Mouse (Mus musculus): ENCODE results near the gene Kpna1.

The Kpna1 gene

DNA sequence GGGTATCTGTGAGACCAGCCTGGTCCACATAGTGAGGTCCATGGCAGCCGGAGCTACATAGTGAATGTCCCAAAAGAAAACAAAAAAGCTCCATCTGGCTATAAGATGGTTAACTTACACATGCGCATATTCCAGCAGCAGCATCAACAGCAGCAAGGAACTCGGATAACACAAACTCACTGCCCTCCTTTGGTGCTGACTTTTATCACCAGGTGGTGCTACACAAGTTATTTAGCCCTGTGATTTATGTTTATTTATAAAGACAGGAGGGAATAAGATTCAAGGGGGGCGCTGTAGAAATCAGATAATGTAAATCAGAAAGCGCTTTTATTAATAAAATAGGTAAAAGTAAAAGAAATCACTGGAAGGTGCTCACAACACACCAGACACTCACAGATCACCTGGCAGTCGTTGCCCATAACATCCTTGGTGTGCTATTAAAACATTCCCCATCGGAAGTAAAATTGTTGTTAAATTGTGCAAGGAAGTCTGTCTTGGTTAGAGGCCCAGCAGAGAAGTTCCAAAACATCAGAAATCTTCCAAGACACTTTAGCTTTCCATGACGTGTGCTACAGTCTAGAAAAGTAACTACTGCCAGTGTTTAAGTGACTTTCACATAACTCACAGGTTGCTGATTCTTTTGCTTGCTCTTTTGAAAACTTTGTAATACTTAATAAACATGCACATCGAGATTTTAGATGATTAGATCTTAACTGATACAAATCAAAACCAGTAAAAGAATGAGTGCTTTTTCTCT, 91.4 kb downstream of the Kpna1 start:
- ATAC-seq (ENCODE audit: low TSS enrichment) = no peak

DNA sequence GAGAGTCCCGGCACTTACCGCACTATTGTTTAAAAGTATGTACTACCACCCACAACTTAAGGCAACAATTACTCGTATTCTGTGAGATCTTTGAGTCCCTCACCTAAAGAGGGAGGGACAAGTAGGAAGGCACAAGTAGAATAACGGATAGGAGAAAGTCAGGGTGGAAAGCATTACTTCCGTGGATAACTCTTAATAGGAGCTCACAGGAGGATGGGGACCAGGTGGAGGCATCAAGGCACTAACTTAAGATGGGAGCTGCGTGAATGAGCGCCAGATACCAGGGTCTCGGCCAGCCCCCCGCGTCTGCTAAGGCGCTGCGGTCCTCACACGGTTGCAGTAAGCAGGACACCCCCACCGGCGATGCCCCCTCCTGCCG, 92.5 kb downstream of the Kpna1 start:
- ATAC-seq (ENCODE audit: low TSS enrichment) = peak; percentile 44; the same call in 1 of the 2 replicates

- peak; percentile 95 for ATAC-seq (ENCODE audit: low TSS enrichment)
Observed at GRCm38 (mm10) chr16:36071450-36072379, 93.2 kb downstream of the Kpna1 start, which contains the start of the genes Fam162a and Ccdc58. TSS of gene Fam162a (minus strand) at chr16:36071594. TSS of gene Ccdc58 (plus strand) at chr16:36071685.

DNA sequence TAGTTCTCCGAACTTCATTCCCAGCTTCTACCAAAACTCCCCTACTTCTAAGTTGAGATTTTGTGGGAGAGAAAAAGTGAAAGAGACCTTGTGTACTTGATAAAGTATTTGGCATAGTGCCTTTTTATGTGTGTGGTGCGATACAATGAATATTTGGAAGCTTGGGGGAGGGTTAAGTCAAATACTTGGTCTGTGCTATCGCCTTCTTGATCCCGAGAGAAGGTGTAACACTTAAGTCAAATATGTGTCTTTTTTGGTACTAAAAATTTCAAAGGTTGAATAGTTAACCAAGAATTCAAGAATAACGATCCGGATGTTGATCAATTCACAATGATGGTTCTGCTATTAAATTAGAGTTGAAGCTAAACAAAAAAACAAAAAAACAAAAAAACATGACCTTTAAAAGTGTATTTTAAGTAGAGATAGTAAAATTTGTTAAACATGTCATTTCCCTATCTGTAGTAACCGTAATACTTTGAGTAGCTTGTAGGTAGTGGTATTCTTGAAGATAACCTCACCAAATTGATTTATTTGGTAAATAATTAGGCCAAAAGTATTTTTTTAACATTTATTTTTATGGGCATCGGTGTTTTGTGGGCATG, 94.0 kb downstream of the Kpna1 start:
- no peak for ATAC-seq (ENCODE audit: low TSS enrichment)

DNA sequence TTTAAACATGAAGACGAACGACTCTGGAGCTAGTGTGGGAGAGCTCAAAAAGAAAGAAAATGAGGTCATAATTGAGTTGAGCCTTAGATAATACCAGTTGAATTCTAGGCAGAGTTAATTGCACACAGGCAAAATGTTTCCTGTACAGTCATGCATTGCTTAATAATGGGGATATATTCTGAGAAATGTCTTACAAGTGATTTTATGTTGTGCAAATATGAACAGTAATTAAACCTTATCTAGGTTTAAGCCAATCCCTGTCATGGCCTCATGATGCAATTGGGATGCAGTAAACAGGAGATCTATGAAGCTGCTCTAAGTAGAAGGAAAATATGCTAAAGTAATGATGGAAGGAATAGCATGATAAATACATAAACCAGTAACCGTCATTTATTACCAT, 96.2 kb downstream of the Kpna1 start:
- no peak for ATAC-seq (ENCODE audit: low TSS enrichment)

- no peak for ATAC-seq (ENCODE audit: low TSS enrichment)
Observed at GRCm38 (mm10) chr16:36079916-36080315, 101.4 kb downstream of the Kpna1 start.

Data from frontal cortex, adult (tissue).